Mouse (Mus musculus) frontal cortex, postnatal 25 days (tissue): ENCODE results near the gene Tex21.
"Not testable (repeated sequence)": the region's sequence is repeated elsewhere in the genome, so short reads cannot be mapped to it uniquely, and the experiment has no call there.

Experiments
- DNase-seq, 2 experiments: peaks; one replicate each; pipeline ENCODE4 v3.0.0; 2022; ENCODE audit warnings: low spot score in 2 of 2

Tex21 gene

GRCm38 (mm10) chr12:76195912-76196708 is 50.4 kb downstream of the Tex21 start:
- peak; percentile 9 to 39 for DNase-seq

GRCm38 (mm10) chr12:76194526-76194925 is 52.0 kb downstream of the Tex21 start:
- DNase-seq: no peak

- DNase-seq: no peak
Observed at GRCm38 (mm10) chr12:76190940-76191339, 55.6 kb downstream of the Tex21 start.

DNA sequence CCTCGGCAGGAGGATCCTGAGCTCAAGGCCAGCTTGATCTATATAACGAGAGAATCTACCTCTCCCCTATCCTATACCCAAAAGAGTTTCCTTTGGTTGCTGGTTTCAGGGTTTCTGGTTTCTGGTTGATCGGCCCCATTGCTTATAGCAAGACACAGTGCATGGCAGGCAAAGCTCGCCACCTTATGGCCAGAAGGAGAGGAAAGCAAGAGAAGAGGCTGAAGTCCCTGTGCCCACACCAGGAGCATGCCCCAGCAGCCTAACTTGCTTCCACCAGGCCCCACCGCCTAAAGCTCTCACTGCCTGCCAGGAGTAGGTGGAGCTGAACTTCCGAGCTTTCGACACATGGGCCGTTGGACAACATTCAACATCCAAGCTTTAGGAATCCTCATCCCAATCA is 58.7 kb downstream of the Tex21 start:
- DNase-seq: peak; percentile 22 to 24

DNA sequence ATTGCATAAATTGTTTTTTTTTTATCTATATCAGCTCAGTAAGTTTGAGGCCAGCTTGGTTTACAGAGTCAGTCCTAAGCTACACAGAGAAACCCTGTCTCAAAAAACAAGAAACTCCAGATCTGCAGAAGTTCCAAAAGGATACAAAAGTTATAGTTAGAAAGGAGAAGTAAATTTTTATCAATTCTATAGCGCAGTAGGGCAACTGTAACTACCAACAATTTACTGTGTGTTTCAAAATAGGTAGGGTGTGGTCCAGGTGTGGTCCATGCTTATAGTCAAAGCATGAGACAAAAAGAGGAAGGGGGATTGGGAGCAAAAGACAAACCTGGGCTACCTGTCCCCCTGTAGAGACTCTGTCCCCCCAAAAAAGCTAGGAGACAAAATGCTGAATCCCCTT is 60.1 kb downstream of the Tex21 start:
- no peak for DNase-seq

GRCm38 (mm10) chr12:76185167-76185816 is 61.3 kb downstream of the Tex21 start:
- no peak for DNase-seq

GRCm38 (mm10) chr12:76184271-76184670 is 62.3 kb downstream of the Tex21 start:
- no peak for DNase-seq

- DNase-seq: no peak
Observed at GRCm38 (mm10) chr12:76182831-76183230, 63.7 kb downstream of the Tex21 start.

GRCm38 (mm10) chr12:76181471-76181870 is 65.1 kb downstream of the Tex21 start:
- DNase-seq: no peak

GRCm38 (mm10) chr12:76180442-76180841 is 66.1 kb downstream of the Tex21 start:
- DNase-seq: no peak

- DNase-seq: no peak
Observed at GRCm38 (mm10) chr12:76179527-76179926, 67.0 kb downstream of the Tex21 start.

DNA sequence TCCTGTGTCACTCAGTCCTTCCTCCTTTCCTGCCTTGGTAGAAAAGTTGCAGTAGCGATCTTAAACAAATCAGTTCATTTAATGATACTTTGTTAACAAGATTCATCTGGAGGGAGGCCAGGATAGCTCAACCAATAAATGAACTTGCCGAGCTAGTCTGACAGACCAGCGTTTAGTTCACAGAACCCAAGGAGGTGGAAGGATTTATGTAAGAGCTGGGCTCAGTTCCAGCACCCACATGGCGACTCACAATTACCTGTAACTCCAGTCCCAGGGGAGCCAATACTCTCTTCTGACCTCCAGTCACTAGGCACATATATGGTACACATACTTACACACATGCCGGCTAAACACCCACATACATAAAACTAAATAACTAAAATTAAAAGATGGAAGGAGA is 67.5 kb downstream of the Tex21 start:
- DNase-seq: no peak

- DNase-seq: peak; percentile 44 to 62
Observed at GRCm38 (mm10) chr12:76177864-76178518, 68.6 kb downstream of the Tex21 start.

DNA sequence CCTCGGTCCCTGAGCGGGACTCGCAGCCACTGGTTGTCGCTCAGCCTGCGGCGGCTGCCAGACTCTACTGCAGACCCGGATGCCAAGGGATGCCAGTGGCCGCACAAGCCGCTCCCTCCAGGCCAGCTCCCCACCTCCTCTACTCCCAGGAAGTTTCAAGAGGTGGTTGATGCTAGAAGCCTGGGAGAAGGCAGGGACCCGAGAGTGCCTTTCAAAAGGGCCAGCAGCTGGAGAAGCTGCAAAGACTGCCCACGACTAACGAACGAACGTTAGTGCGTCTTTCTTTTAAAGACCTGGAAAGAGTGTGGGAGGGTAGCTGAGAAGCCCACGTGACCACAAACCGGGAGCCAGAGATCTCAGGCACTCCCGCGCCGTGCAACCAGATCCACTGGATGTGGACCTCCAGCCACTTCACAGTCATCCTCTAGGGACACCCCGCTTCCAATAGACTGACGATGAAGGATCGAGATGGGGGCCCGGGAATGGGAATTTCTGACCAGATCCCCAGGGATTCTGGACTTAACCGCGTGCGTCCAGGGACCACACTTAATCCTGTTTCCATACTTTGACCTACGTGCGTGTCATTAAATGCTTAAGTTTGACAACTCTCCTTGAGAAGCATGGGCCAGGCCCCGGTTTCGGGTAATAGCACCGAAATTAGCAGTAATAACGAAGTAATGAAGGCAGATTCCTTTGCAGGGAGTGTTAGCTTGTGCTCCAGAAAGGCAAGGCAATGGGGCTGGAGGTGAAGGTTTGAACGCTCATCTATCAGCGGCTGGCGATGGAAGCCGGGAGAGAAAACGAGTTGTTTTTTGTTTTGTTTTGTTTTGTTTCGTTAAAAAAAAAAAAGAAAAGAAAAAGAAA is 69.3 kb downstream of the Tex21 start, which contains the start of gene Esr2:
TSS of gene Esr2 (minus strand) at position 260 of the 864 bp plus-strand sequence.
- no peak for DNase-seq

DNA sequence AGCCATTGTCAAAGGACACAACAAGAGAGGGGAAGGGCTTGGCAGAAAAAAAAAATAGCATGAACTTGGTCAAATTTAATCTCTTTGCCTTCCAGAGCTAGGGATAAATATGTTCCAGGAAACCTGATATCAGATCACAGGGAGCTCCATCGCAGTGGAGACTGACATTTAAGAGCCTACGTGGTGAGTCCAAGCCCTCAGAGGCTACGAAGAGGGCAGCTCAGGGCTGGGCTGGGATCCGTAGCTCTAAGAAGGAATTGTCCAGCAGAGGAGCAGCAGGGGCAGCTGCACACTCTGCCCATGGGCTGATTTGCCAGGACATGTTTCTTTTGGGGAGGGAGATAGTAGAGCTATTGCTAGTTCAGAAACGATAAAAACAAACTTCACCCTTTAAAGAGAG is 80.9 kb downstream of the Tex21 start:
- no peak for DNase-seq

DNA sequence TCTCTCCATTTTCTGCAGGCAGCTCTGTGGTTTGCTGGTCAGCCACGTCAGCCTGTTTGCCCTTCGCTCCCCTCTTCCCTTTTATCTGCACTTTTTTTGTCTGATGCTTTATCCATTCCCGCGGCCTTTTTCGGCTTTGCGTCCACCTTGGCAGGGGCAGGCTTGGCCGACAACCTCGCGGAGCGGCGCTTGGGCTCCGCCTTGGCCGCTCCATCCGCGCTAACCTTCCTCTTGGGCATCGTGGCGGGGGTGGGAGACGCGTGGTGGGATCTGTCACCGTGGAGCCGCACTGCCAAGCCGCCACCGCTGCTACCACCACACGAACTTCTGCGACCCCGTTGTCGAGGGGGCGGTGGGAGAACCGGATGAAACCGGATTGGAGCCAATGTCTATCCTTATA is 94.2 kb downstream of the Tex21 start:
- not testable (repeated sequence) for DNase-seq
